Mouse (Mus musculus): ENCODE data around the gene Myoz2.

The Myoz2 gene

DNA sequence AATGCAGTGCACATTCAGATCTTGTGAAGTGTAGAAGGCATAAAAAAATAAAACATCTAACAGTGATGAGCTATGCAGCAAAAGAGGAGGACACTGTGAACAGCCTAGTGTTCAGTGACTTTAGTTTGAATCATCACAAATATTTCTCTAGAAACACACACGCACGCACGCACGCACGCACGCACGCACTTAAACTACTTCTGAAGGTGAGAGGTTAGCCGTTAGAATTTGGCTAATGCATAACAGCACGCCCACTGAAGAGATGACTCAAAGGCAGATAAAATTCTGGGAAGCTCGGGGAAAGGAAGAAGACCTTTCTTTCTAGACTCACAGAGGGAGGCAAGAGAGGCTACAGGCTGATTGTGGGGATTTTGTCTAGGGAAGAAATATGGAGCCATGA, 27.4 kb downstream of the Myoz2 start:
- DNase-seq (ENCODE audit: low read depth, low spot score) = no peak

GRCm38 (mm10) chr3:123001053-123001452, 33.8 kb downstream of the Myoz2 start:
- DNase-seq (ENCODE audit: low read depth, low spot score) = no peak

GRCm38 (mm10) chr3:122998511-122998910, 36.3 kb downstream of the Myoz2 start:
- DNase-seq (ENCODE audit: low read depth, low spot score) = peak; percentile 11

DNA sequence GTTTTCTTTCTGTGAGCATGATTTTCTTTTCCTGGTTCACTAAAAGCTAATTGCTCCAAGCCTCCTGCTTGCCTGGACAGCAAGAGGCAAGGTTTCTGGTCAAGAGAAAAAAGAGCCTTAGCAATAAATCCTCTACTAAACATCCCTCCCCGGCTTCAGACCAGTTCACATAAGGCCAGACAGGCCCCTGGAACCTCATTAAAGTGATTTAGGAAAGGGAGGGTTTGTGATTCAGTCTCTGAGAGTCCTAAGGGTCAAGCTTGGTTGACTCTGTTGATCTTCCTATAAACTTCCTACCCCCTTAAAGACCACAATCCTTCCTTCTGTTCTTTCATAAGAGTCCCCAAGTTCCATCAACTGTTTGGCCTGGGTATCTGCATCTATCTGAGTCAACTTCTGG, 37.8 kb downstream of the Myoz2 start:
- DNase-seq (ENCODE audit: low read depth, low spot score) = no peak

- no peak for DNase-seq (ENCODE audit: low read depth, low spot score)
These were observed 47.9 kb downstream of the Myoz2 start for GRCm38 (mm10) chr3:122986906-122987305.

DNA sequence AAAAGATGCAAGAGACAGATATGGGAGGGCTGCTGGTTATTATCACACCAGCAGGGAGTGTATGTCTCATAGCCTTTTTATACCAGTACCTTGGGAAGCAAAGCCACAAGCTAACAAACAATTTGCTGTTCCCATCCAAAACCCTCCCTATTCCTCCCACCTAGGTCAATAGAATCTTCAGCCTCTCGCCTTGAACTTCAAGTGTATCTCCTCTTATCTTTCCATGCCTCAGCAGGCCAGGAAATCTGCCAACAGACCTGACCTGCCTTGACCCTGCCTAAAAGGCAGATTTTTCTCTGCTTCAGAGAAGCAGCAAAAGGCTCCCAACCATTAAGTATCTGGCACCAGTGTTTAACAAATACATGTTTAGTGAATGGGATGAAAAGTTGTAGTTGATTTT, 48.4 kb downstream of the Myoz2 start:
- DNase-seq (ENCODE audit: low read depth, low spot score) = no peak

GRCm38 (mm10) chr3:122985183-122985944, 49.5 kb downstream of the Myoz2 start:
- peak; percentile 58 for DNase-seq (ENCODE audit: low read depth, low spot score)

- peak; percentile 95 for DNase-seq (ENCODE audit: low read depth, low spot score)
These were observed 50.3 kb downstream of the Myoz2 start, which contains the start of gene Usp53 for GRCm38 (mm10) chr3:122984249-122985182. Usp53 (minus strand) TSS chr3:122984510.

GRCm38 (mm10) chr3:122983849-122984248, 51.0 kb downstream of the Myoz2 start:
- DNase-seq (ENCODE audit: low read depth, low spot score) = peak; percentile 87

DNA sequence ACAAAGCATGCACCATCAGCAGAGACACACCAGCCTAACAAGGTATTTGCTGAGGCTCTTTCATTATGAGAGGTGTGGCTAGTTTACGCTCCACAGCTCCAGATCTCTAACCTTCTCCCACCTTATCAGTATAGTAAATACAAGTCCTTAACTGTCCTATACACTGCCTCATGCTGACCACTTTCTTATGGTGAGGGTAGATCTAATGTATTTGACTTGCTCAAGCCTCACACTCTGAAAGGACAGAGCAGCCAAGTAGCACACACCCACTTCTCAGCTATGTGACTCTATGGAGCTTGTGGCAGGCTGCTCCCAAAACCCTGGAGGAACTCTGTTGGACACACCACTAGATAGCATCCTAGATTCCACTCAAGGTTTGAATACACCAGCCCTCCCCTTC, 58.9 kb downstream of the Myoz2 start:
- DNase-seq (ENCODE audit: low read depth, low spot score) = no peak

DNA sequence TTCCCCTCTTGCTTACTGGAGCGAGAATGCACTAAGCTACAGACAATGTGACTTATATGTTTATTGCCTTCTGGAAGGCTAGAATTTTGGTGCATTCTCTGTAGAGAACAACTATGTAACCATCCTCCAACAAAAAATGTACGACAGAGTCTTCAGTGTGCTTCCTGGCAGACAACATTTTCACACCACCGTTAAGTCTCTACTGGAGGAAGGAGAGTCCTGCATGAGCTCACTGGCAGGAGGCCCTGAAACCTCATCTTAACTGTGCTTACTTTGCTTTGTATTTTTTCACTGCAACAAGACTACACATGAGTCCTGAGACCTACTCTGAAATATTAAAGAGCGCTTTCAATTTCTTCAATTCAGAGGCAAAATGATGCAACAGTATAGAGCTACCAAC, 59.5 kb downstream of the Myoz2 start:
- no peak for DNase-seq (ENCODE audit: low read depth, low spot score)

DNA sequence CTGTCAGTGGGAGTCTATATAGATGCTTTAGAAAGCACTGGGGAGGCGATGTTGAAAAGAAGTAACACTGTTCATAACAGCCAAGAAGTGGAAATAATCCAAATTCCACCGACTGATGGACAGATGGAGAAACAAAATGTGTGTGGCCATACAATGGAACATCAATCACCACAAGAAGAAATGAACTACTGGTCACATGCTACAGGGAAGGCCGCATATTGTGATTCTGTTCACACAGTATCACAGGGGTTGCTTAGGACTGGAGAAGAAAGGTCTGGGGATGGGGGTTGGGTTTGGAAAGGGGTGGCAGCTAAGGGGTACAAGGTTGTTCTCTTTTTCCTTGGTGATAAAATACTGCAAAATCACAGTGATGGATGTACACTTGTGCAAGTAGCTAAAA, 60.0 kb downstream of the Myoz2 start:
- no peak for DNase-seq (ENCODE audit: low read depth, low spot score)

DNA sequence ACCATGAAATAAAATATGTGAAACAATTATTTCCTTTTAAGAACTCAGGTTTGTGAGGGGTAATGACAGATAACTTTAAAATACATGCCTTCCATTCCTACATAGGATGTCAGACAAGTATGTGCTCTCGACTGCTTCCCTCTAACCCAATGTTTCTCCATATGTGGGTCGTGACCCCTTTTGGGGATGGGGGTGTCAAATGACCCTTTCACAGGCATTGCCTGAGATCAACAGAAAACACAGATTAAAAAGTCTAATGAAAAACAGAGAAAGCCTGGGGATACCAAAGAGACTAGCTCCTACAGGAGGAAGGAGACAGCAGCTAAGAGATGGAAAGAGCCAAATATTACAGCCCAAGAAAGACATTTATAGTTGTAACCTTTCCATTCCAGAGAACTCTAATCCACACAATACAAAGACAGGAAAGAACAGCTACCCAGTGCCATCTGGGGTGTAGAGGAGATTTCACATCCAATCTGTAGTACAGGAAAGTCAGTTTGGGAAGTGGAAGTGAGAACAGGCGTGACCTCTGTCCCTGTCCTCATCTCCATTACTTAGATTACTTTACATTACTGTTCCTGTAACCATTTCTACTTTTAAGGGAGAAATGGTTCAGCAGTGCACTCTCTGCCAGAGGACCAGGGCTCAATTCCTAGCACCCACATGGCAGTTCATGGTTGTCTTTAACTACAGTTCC, 62.5 kb downstream of the Myoz2 start:
- DNase-seq (ENCODE audit: low read depth, low spot score) = no peak

DNA sequence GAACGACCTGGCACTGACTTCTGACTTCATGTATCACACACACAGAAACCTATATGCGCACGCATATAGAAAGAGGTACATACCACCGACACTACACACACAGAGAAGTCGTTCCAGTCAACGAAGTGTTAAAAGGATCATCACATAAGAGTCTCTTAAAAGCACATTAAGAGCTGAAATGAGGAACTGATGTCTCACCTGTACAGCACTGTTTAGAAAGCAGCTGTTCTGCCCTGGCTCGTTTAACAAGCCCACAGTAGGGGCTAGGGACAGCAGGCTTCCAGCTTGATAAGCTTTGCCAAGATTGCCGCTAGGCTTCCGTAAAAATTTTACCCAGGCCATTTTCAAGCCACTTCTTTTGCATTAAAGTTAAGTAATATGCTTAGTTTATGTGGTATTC, 66.4 kb downstream of the Myoz2 start:
- DNase-seq (ENCODE audit: low read depth, low spot score) = no peak

DNA sequence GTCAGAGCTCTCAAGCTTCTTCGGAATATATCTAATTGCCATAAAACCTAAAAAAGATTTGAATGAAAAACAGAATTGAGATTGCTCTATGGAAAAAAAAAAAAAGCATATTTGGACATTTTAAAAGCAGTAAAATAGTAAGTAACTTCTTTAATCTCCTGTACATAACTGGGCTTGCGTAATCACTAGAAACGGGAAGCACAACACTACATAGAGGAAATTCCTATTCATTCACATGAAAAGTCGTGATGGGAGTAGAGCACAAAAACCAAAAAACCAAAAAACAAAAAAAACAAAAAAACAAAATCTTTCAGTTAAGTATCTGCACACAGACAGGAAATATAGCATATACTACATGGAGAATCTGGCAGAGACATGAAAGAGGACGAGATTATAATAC, 70.5 kb downstream of the Myoz2 start:
- no peak for DNase-seq (ENCODE audit: low read depth, low spot score)

Measured in R1 (cell line).